Mouse (Mus musculus): ENCODE measurements around the gene Rp9. TPM values are rescaled to one million over a fixed set of nuclear protein-coding genes. Genes with fewer than 3 reads are reported as not detected.
"Not testable (repeated sequence)": the region's sequence is repeated elsewhere in the genome, so short reads cannot be mapped to it uniquely, and the experiment has no call there.

Gene Rp9
- polyA plus RNA-seq, 1 experiment from 2014 or later = 95.2 TPM

DNA sequence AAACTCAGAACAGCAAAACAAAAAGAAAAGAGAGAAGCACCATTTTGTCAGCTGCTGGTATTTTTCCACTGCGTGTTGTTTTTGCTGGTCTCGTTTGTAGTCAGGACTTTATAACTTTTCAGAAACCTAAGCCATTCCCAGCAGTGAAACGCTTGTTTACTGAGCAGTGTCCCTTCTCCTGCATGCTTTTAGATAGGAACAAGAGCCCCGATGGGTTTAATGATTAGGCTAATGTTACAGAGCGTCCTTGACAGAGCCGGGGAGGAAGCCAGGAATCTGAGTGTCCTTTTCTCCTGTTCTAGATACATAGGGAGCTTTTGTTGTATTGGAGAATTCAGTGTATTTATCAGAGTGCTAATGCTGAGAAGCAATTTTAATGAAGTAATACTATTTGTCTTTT is 52.0 kb downstream of the Rp9 start:
- Histone ChIP-seq H3K4me3 (ENCODE audit: low read depth, low read length) (no peak overlapping the region), H3K4me1 (replicated peaks; ENCODE audit: control insufficient read depth, insufficient read depth, low read length) (no peaks in the 10 kb centered on the region), H3K9ac (ENCODE audit: low read depth, low read length) (no peak overlapping the region), H3K4me2 (replicated peaks; ENCODE audit: low read depth) (no peak overlapping the region), H3K27me3 (replicated peaks; ENCODE audit: control insufficient read depth, insufficient read depth, low read length) (no peaks in the 10 kb centered on the region), H3K9me3 (ENCODE audit: control insufficient read depth) (no peaks in the 10 kb centered on the region), H3K36me3 (ENCODE audit: control insufficient read depth, insufficient read depth) (no peaks in the 10 kb centered on the region), H3K27ac (ENCODE audit: low read depth, low read length) (no peak overlapping the region)
- 23% methylated on average over 6 of the region's 6 CpGs for WGBS
- no peak for TF ChIP-seq CTCF (IDR thresholded peaks at IDR 0.05; ENCODE audit: low read depth)
- ATAC-seq = no peak

DNA sequence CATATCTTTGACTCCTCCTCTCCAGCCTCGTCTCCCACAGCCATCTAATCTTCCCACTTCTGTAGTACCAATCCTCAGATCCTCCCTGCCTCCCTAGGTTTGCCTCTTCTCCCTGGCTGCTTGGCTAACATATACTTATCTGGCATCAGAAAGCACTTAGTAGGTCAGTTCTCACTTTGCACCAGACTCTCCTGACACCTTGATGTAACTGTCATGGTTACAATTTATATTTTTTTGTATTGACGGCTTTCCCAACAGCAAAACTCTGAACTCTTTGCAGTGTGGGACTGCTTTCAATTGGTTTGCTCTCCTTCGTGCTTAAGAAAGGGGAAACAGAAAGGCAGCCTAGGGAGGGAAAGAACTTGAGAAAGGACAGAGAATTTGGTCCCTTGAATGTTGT is 53.4 kb downstream of the Rp9 start:
- TF ChIP-seq CTCF (IDR thresholded peaks at IDR 0.05; ENCODE audit: low read depth) = no peak
- 74% methylated on average over 3 of the region's 3 CpGs for WGBS
- no peak overlapping the region for H3K9ac ChIP-seq (ENCODE audit: low read depth, low read length)
- no peaks in the 10 kb centered on the region for H3K36me3 ChIP-seq (ENCODE audit: control insufficient read depth, insufficient read depth)
- H3K27ac ChIP-seq (ENCODE audit: low read depth, low read length) = no peak overlapping the region
- no peaks in the 10 kb centered on the region for H3K4me1 ChIP-seq (replicated peaks; ENCODE audit: control insufficient read depth, insufficient read depth, low read length)
- ATAC-seq = no peak
- H3K4me3 ChIP-seq (ENCODE audit: low read depth, low read length) = no peak overlapping the region
- no peak overlapping the region for H3K4me2 ChIP-seq (replicated peaks; ENCODE audit: low read depth)
- no peaks in the 10 kb centered on the region for H3K9me3 ChIP-seq (ENCODE audit: control insufficient read depth)
- no peaks in the 10 kb centered on the region for H3K27me3 ChIP-seq (replicated peaks; ENCODE audit: control insufficient read depth, insufficient read depth, low read length)

- H3K4me1 ChIP-seq (replicated peaks; ENCODE audit: control insufficient read depth, insufficient read depth, low read length) = no peaks in the 10 kb centered on the region
- H3K4me3 ChIP-seq (ENCODE audit: low read depth, low read length) = peak within 1 kb of the TSS; percentile 47
- no peaks in the 10 kb centered on the region for H3K9me3 ChIP-seq (ENCODE audit: control insufficient read depth)
- under 1% methylated on average over 43 of the region's 43 CpGs for WGBS
- TF ChIP-seq CTCF (IDR thresholded peaks at IDR 0.05; ENCODE audit: low read depth) = peak; percentile 99
- H3K4me2 ChIP-seq (replicated peaks; ENCODE audit: low read depth) = peak within 1 kb of the TSS; percentile 73
- H3K9ac ChIP-seq (ENCODE audit: low read depth, low read length) = no peak within 1 kb of the TSS
- peak; percentile 97 for ATAC-seq
- no peak within 1 kb of the TSS for H3K27ac ChIP-seq (ENCODE audit: low read depth, low read length)
- no peaks in the 10 kb centered on the region for H3K36me3 ChIP-seq (ENCODE audit: control insufficient read depth, insufficient read depth)
- no peaks in the 10 kb centered on the region for H3K27me3 ChIP-seq (replicated peaks; ENCODE audit: control insufficient read depth, insufficient read depth, low read length)
These were observed 58.3 kb downstream of the Rp9 start, which contains the start of gene 9530077C05Rik for GRCm38 (mm10) chr9:22411002-22411857. Gene 9530077C05Rik (plus strand): TSS chr9:22411513.

DNA sequence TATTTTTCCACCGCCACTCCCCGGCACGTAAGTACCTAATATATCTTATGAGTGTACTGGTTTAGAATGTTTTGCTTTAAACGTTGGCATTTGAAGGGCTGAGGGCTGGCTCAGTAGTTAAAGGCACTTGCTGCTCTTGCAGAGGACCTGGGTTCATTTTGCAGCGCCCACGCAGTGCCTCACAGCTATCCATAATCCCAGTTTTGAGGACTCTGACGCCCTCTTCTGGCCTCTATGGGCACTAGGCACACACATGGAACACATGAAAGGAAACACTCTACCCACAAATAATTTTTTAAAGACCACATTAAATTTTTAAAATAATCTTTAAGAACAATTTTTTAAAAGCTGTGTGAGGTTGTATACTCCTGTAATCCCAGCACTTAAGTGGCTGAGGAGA is 60.0 kb downstream of the Rp9 start:
- WGBS = 70% methylated on average over 7 of the region's 7 CpGs
- no peak for ATAC-seq
- peak; percentile 25; the same call in 1 of the 2 replicates for TF ChIP-seq CTCF (IDR thresholded peaks at IDR 0.05; ENCODE audit: low read depth)

GRCm38 (mm10) chr9:22408344-22408743 is 61.2 kb downstream of the Rp9 start:
- 17% methylated on average over 4 of the region's 4 CpGs for WGBS
- not testable (repeated sequence) for H3K36me3 ChIP-seq (ENCODE audit: control insufficient read depth, insufficient read depth); H3K9ac ChIP-seq (ENCODE audit: low read depth, low read length); H3K4me2 ChIP-seq (replicated peaks; ENCODE audit: low read depth); H3K9me3 ChIP-seq (ENCODE audit: control insufficient read depth); H3K4me3 ChIP-seq (ENCODE audit: low read depth, low read length); ATAC-seq; H3K27me3 ChIP-seq (replicated peaks; ENCODE audit: control insufficient read depth, insufficient read depth, low read length); H3K27ac ChIP-seq (ENCODE audit: low read depth, low read length); H3K4me1 ChIP-seq (replicated peaks; ENCODE audit: control insufficient read depth, insufficient read depth, low read length)
- TF ChIP-seq CTCF (IDR thresholded peaks at IDR 0.05; ENCODE audit: low read depth) = peak; percentile 47

More for the DNA sequence above, 60.0 kb downstream of the Rp9 start:
- Histone ChIP-seq H3K36me3 (ENCODE audit: control insufficient read depth, insufficient read depth) (no peaks in the 10 kb centered on the region), H3K4me1 (replicated peaks; ENCODE audit: control insufficient read depth, insufficient read depth, low read length) (no peaks in the 10 kb centered on the region), H3K27ac (ENCODE audit: low read depth, low read length) (no peak overlapping the region), H3K4me3 (ENCODE audit: low read depth, low read length) (no peak overlapping the region), H3K9ac (ENCODE audit: low read depth, low read length) (no peak overlapping the region), H3K9me3 (ENCODE audit: control insufficient read depth) (no peaks in the 10 kb centered on the region), H3K4me2 (replicated peaks; ENCODE audit: low read depth) (no peak overlapping the region), H3K27me3 (replicated peaks; ENCODE audit: control insufficient read depth, insufficient read depth, low read length) (no peaks in the 10 kb centered on the region)

- WGBS = 74% methylated on average over 4 of the region's 4 CpGs
- H3K27me3 ChIP-seq (replicated peaks; ENCODE audit: control insufficient read depth, insufficient read depth, low read length); ATAC-seq; H3K36me3 ChIP-seq (ENCODE audit: control insufficient read depth, insufficient read depth); H3K4me2 ChIP-seq (replicated peaks; ENCODE audit: low read depth); H3K9me3 ChIP-seq (ENCODE audit: control insufficient read depth); H3K9ac ChIP-seq (ENCODE audit: low read depth, low read length); H3K27ac ChIP-seq (ENCODE audit: low read depth, low read length); H3K4me3 ChIP-seq (ENCODE audit: low read depth, low read length); H3K4me1 ChIP-seq (replicated peaks; ENCODE audit: control insufficient read depth, insufficient read depth, low read length): not testable (repeated sequence)
These were observed 61.9 kb downstream of the Rp9 start for GRCm38 (mm10) chr9:22407633-22408032.

Data from intestine, postnatal 0 days (tissue).